Mouse (Mus musculus): ENCODE measurements around the gene Immp2l. TPM values are rescaled to one million over a fixed set of nuclear protein-coding genes. Genes with fewer than 3 reads are reported as not detected.

Immp2l gene
- polyA plus RNA-seq, 1 experiment from 2014 or later = 12.5 TPM

DNA sequence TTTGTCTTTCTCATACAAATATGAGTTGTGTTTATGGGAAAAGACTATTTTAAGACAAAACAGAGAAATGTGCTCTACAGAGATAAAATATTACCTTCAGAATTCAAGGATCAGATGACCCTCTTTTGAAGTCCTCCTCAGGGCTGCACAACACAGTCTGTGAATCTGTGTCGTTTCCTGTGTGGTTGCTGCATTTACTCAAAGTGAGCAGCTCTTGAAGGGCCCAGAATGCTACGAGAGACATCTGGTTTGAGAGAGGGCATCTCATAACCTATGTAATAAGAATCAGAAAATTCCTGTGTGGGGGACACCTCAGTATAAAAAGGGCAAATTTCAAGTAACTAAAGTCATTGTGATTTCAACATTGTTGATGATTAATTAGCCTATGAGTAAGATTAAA is 217.3 kb downstream of the Immp2l start:
- H3K4me1 ChIP-seq (ENCODE audit: control insufficient read depth, low read depth, low read length) = no peaks in the 10 kb centered on the region
- 30% methylated on average over 2 of the region's 2 CpGs for WGBS (ENCODE audit: insufficient replicate concordance)
- H3K27me3 ChIP-seq (ENCODE audit: control insufficient read depth, insufficient read depth, low read depth, low read length) = no peaks in the 10 kb centered on the region
- H3K9ac ChIP-seq (ENCODE audit: low read depth, low read length) = no peak overlapping the region
- no peaks in the 10 kb centered on the region for H3K9me3 ChIP-seq (replicated peaks; ENCODE audit: control insufficient read depth, low read length)
- H3K4me3 ChIP-seq (ENCODE audit: low read depth, low read length) = no peak overlapping the region
- no peak overlapping the region for H3K4me2 ChIP-seq (ENCODE audit: low read depth, low read length)
- no peak for ATAC-seq (ENCODE audit: low read depth)
- no peaks in the 10 kb centered on the region for H3K36me3 ChIP-seq (ENCODE audit: control insufficient read depth, insufficient read depth)
- H3K27ac ChIP-seq (ENCODE audit: low read length) = no peak overlapping the region

DNA sequence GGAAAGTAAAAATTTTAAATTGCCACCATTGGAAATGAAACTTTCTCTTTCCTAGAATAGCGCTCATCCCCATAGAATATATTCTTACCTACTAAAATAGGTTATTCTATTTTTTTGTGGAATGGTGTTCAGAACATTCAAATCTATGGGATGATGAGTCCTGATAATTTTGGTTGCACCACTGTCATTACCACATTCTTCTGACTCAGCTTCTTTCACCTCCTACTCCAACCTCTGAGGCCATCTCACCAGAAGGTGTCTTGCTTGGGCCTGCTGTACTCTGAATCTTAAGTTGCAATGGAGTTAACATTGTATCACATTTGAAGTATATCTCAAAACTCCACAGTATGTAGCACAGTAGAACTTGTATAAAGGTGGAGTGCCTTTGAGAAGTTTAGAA is 224.4 kb downstream of the Immp2l start:
- no peaks in the 10 kb centered on the region for H3K27me3 ChIP-seq (ENCODE audit: control insufficient read depth, insufficient read depth, low read depth, low read length)
- no peak overlapping the region for H3K4me3 ChIP-seq (ENCODE audit: low read depth, low read length)
- no peak overlapping the region for H3K27ac ChIP-seq (ENCODE audit: low read length)
- no peaks in the 10 kb centered on the region for H3K9me3 ChIP-seq (replicated peaks; ENCODE audit: control insufficient read depth, low read length)
- 85% methylated on average over 1 of the region's 1 CpGs for WGBS (ENCODE audit: insufficient replicate concordance)
- no peak for ATAC-seq (ENCODE audit: low read depth)
- no peak overlapping the region for H3K4me2 ChIP-seq (ENCODE audit: low read depth, low read length)
- H3K9ac ChIP-seq (ENCODE audit: low read depth, low read length) = no peak overlapping the region
- no peaks in the 10 kb centered on the region for H3K4me1 ChIP-seq (ENCODE audit: control insufficient read depth, low read depth, low read length)
- H3K36me3 ChIP-seq (ENCODE audit: control insufficient read depth, insufficient read depth) = no peaks in the 10 kb centered on the region

DNA sequence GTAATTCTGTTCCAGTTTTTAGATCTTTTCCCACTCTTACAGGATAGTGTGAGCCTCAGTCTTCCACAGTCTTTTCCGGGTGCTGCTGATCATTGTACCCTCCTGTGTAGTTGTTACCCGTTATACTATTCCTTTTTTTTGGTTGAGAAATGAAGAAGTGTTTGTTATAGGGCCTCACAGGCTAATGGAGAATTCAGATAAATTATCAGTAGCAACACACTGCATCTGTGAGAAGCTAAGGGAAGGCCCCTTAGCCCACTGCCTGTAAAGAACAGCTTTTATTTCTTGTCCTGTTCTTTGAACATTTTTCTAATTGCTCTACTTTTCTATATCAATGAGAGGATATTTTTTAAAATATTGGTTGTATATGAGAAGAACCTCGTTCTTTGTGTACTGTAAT is 226.2 kb downstream of the Immp2l start:
- Histone ChIP-seq H3K9ac (ENCODE audit: low read depth, low read length) (no peak overlapping the region), H3K4me1 (ENCODE audit: control insufficient read depth, low read depth, low read length) (no peaks in the 10 kb centered on the region), H3K27ac (ENCODE audit: low read length) (no peak overlapping the region), H3K27me3 (ENCODE audit: control insufficient read depth, insufficient read depth, low read depth, low read length) (no peaks in the 10 kb centered on the region), H3K9me3 (replicated peaks; ENCODE audit: control insufficient read depth, low read length) (no peaks in the 10 kb centered on the region), H3K4me3 (ENCODE audit: low read depth, low read length) (no peak overlapping the region), H3K4me2 (ENCODE audit: low read depth, low read length) (no peak overlapping the region), H3K36me3 (ENCODE audit: control insufficient read depth, insufficient read depth) (no peaks in the 10 kb centered on the region)
- WGBS (ENCODE audit: insufficient replicate concordance) = 37% methylated on average over 3 of the region's 3 CpGs
- peak; percentile 76 for ATAC-seq (ENCODE audit: low read depth)

DNA sequence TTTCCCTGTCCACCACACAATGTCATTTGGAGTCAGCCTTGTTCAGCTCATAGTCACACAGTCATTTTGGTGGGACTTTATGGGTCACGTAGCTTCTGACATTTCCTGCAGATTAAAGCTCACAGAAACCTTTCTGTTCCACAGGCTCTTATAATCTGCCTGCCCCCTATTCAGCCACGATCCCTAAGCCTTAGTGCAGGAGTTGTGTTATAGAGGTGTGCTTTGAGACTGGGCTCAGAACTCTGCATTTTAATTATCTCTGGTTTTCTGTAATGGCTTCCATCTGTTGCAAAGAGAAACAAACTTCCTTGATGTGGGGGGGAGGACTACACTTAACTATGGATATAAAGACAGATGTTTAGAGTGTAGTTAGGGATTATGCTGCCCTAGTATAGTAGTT is 234.0 kb downstream of the Immp2l start:
- Histone ChIP-seq H3K4me3 (ENCODE audit: low read depth, low read length) (no peak overlapping the region), H3K27ac (ENCODE audit: low read length) (no peak overlapping the region), H3K27me3 (ENCODE audit: control insufficient read depth, insufficient read depth, low read depth, low read length) (no peaks in the 10 kb centered on the region), H3K4me2 (ENCODE audit: low read depth, low read length) (no peak overlapping the region), H3K9me3 (replicated peaks; ENCODE audit: control insufficient read depth, low read length) (no peaks in the 10 kb centered on the region), H3K9ac (ENCODE audit: low read depth, low read length) (no peak overlapping the region), H3K4me1 (ENCODE audit: control insufficient read depth, low read depth, low read length) (no peaks in the 10 kb centered on the region; the same call in 1 of the 2 replicates), H3K36me3 (ENCODE audit: control insufficient read depth, insufficient read depth) (no peaks in the 10 kb centered on the region)
- WGBS (ENCODE audit: insufficient replicate concordance) = 62% methylated on average over 2 of the region's 2 CpGs
- no peak for ATAC-seq (ENCODE audit: low read depth)

DNA sequence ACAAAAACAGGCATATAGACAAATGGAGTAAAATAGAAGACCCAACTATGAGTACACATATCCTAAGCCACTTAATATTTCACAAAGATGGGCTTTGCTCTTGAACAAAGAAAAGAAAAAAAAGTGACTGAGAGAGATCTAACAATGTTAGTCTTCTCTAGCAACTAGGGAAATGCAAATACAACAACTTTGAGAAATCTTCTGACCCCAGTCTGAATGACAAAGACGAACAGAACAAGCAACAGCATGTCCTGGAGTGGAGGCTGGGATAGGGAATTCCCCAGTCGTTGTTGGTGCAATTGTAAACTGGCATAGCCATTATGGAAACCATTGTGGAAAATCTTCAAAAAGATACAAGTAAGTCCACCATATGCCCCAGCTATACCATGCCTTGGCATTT is 235.7 kb downstream of the Immp2l start:
- Histone ChIP-seq H3K4me2 (ENCODE audit: low read depth, low read length) (no peak overlapping the region), H3K27me3 (ENCODE audit: control insufficient read depth, insufficient read depth, low read depth, low read length) (no peaks in the 10 kb centered on the region), H3K9me3 (replicated peaks; ENCODE audit: control insufficient read depth, low read length) (no peaks in the 10 kb centered on the region), H3K9ac (ENCODE audit: low read depth, low read length) (no peak overlapping the region), H3K4me1 (ENCODE audit: control insufficient read depth, low read depth, low read length) (no peaks in the 10 kb centered on the region; the same call in 1 of the 2 replicates), H3K27ac (ENCODE audit: low read length) (no peak overlapping the region), H3K4me3 (ENCODE audit: low read depth, low read length) (no peak overlapping the region), H3K36me3 (ENCODE audit: control insufficient read depth, insufficient read depth) (no peaks in the 10 kb centered on the region)
- WGBS (ENCODE audit: insufficient replicate concordance) = 51% methylated on average over 2 of the region's 2 CpGs
- no peak for ATAC-seq (ENCODE audit: low read depth)

DNA sequence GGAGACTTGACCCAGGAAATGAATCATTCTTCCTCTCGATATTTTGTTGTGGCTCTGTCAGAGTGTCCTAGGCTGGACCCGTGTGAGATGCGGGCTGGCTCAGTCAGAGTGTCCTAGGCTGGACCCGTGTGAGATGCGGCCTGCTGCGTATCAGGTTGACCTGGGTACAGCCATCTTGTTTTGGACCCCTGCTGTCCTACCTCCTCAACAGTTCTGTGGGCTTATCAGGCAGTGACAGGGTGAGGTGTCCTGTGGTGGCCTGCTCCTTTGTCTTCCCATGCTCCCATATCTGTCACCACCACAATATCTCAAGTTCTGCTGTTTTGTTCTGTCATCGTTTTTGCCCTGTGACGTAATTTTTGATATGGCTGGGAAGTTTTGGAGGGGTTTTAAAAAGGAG is 250.2 kb downstream of the Immp2l start:
- Histone ChIP-seq H3K9ac (ENCODE audit: low read depth, low read length) (no peak overlapping the region), H3K9me3 (replicated peaks; ENCODE audit: control insufficient read depth, low read length) (no peaks in the 10 kb centered on the region), H3K4me1 (ENCODE audit: control insufficient read depth, low read depth, low read length) (no peaks in the 10 kb centered on the region), H3K4me3 (ENCODE audit: low read depth, low read length) (no peak overlapping the region), H3K27ac (ENCODE audit: low read length) (no peak overlapping the region), H3K36me3 (ENCODE audit: control insufficient read depth, insufficient read depth) (no peaks in the 10 kb centered on the region), H3K27me3 (ENCODE audit: control insufficient read depth, insufficient read depth, low read depth, low read length) (no peaks in the 10 kb centered on the region), H3K4me2 (ENCODE audit: low read depth, low read length) (no peak overlapping the region)
- ATAC-seq (ENCODE audit: low read depth) = no peak
- WGBS (ENCODE audit: insufficient replicate concordance) = 62% methylated on average over 8 of the region's 8 CpGs

DNA sequence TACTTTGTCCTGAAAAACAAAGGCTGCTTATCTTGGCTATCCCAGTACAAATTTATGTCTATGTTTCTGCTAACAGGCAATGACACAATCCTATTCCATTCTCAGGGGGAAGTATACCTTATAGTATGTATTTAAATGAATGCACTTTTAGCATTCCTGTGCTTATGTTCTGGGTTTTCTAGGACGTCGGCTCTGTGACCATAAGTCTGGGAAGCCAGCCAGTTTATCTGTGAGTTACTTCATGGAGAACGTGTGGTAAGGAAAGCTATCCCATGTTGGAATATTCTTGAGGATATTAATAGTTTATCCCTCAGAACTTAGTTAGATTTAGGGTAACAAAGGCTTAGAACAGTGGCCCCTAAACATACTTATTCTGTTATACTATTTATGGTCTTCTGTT is 251.5 kb downstream of the Immp2l start:
- Histone ChIP-seq H3K4me1 (ENCODE audit: control insufficient read depth, low read depth, low read length) (no peaks in the 10 kb centered on the region), H3K4me2 (ENCODE audit: low read depth, low read length) (no peak overlapping the region), H3K9ac (ENCODE audit: low read depth, low read length) (no peak overlapping the region), H3K9me3 (replicated peaks; ENCODE audit: control insufficient read depth, low read length) (no peaks in the 10 kb centered on the region), H3K27me3 (ENCODE audit: control insufficient read depth, insufficient read depth, low read depth, low read length) (no peaks in the 10 kb centered on the region), H3K4me3 (ENCODE audit: low read depth, low read length) (no peak overlapping the region), H3K27ac (ENCODE audit: low read length) (no peak overlapping the region), H3K36me3 (ENCODE audit: control insufficient read depth, insufficient read depth) (no peaks in the 10 kb centered on the region)
- WGBS (ENCODE audit: insufficient replicate concordance) = 63% methylated on average over 3 of the region's 3 CpGs
- no peak for ATAC-seq (ENCODE audit: low read depth)

DNA sequence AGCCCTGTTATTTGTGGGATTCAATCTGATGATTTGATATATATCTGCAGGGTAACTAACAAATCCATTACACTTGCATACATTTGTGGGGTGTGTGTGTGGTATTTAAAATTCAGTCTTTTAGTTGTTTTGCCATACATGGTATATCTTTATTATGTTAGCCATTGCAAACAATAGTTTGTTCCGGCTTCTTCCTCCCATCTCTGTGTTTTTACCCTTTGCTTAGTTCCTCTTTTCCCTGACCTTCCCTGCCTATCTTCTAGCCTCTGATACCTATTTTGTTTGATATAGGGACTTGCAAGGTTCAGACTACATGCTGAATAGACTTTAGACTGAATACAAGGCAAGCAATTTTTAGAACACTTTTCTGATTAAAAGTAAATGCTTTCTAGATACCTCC is 254.0 kb downstream of the Immp2l start:
- H3K9ac ChIP-seq (ENCODE audit: low read depth, low read length) = no peak overlapping the region
- WGBS (ENCODE audit: insufficient replicate concordance) = 50% methylated on average over 1 of the region's 1 CpGs
- no peaks in the 10 kb centered on the region for H3K36me3 ChIP-seq (ENCODE audit: control insufficient read depth, insufficient read depth)
- H3K4me2 ChIP-seq (ENCODE audit: low read depth, low read length) = no peak overlapping the region
- no peak overlapping the region for H3K27ac ChIP-seq (ENCODE audit: low read length)
- H3K4me3 ChIP-seq (ENCODE audit: low read depth, low read length) = no peak overlapping the region
- no peaks in the 10 kb centered on the region for H3K27me3 ChIP-seq (ENCODE audit: control insufficient read depth, insufficient read depth, low read depth, low read length)
- ATAC-seq (ENCODE audit: low read depth) = no peak
- H3K4me1 ChIP-seq (ENCODE audit: control insufficient read depth, low read depth, low read length) = no peaks in the 10 kb centered on the region
- no peaks in the 10 kb centered on the region for H3K9me3 ChIP-seq (replicated peaks; ENCODE audit: control insufficient read depth, low read length)

DNA sequence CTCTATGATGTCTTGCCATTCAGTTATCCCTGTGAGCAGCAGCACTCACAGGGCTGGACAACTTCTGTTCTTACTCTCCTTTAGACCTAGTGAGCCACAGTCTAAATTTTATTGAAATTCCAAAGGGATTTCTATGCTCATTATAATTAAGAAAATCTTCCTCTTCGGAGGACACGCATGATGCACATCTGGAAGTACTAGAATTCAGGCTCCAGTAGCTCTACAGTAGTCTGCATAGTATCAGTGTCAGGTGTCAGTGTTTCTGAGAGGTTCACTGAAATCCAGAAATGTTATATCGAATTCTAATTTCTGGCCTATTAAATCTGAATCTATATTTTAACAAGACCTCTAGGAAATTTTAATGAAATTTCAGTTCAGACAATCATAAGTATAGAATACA is 265.2 kb downstream of the Immp2l start:
- no peaks in the 10 kb centered on the region for H3K9me3 ChIP-seq (replicated peaks; ENCODE audit: control insufficient read depth, low read length)
- no peak overlapping the region for H3K4me3 ChIP-seq (ENCODE audit: low read depth, low read length)
- no peaks in the 10 kb centered on the region for H3K36me3 ChIP-seq (ENCODE audit: control insufficient read depth, insufficient read depth)
- H3K27ac ChIP-seq (ENCODE audit: low read length) = no peak overlapping the region
- H3K4me1 ChIP-seq (ENCODE audit: control insufficient read depth, low read depth, low read length) = no peaks in the 10 kb centered on the region
- no peaks in the 10 kb centered on the region for H3K27me3 ChIP-seq (ENCODE audit: control insufficient read depth, insufficient read depth, low read depth, low read length)
- no peak overlapping the region for H3K4me2 ChIP-seq (ENCODE audit: low read depth, low read length)
- no peak overlapping the region for H3K9ac ChIP-seq (ENCODE audit: low read depth, low read length)
- ATAC-seq (ENCODE audit: low read depth) = no peak
- WGBS (ENCODE audit: insufficient replicate concordance) = 84% methylated on average over 3 of the region's 3 CpGs

DNA sequence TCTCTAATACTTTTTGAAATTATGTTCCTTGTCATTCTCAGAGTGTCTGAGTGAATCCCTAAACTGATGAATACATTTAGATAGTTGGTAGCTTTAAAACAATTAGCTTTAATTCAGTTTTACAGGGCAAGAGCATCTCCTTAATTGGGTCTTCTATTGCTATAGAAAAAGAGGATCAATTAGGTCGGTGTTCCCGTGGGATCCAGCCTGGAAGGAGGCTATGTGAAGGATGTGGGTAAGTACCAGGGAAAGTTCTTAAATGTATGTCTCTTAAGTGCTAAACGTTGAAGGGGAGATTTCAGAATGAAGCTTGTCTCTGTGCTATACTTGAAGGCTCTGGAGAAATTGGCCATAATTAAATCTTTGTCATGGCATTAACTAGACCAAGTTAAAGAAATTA is 283.1 kb downstream of the Immp2l start:
- no peaks in the 10 kb centered on the region for H3K36me3 ChIP-seq (ENCODE audit: control insufficient read depth, insufficient read depth)
- H3K4me3 ChIP-seq (ENCODE audit: low read depth, low read length) = no peak overlapping the region
- no peak overlapping the region for H3K9ac ChIP-seq (ENCODE audit: low read depth, low read length)
- no peaks in the 10 kb centered on the region for H3K9me3 ChIP-seq (replicated peaks; ENCODE audit: control insufficient read depth, low read length)
- no peaks in the 10 kb centered on the region for H3K4me1 ChIP-seq (ENCODE audit: control insufficient read depth, low read depth, low read length)
- H3K4me2 ChIP-seq (ENCODE audit: low read depth, low read length) = no peak overlapping the region
- H3K27me3 ChIP-seq (ENCODE audit: control insufficient read depth, insufficient read depth, low read depth, low read length) = no peaks in the 10 kb centered on the region
- H3K27ac ChIP-seq (ENCODE audit: low read length) = no peak overlapping the region
- ATAC-seq (ENCODE audit: low read depth) = no peak
- 65% methylated on average over 3 of the region's 3 CpGs for WGBS (ENCODE audit: insufficient replicate concordance)

Measured in liver, embryonic 16.5 days (tissue).